Mouse (Mus musculus) kidney, embryonic 15.5 days (tissue): ENCODE data around the gene Shroom3. TPM values are rescaled to one million over a fixed set of nuclear protein-coding genes. Genes with fewer than 3 reads are reported as not detected.

Source experiments
- ATAC-seq: fragments of 200-750 bp; cut with Nextera tagmentation; replicated peaks from 2 replicates; pipeline ENCODE4 v1.8.0; 2017; ENCODE audit warnings: moderate TSS enrichment; ENCODE audit not compliant: low FRiP score
- H3K27ac ChIP-seq: fragments of 300-500 bp; sonication (generic); 2 replicates; pipeline ENCODE4 v1.5.1; 2015; ENCODE audit warnings: mild to moderate bottlenecking, inconsistent platforms
- H3K27me3 ChIP-seq: fragments of 300-500 bp; sonication (generic); 2 replicates; pipeline ENCODE4 v1.6.1; 2015; ENCODE audit warnings: inconsistent platforms
- H3K36me3 ChIP-seq: fragments of 300-500 bp; sonication (generic); 2 replicates; pipeline ENCODE4 v1.6.1; 2015; ENCODE audit warnings: inconsistent platforms
- H3K4me1 ChIP-seq: fragments of 300-500 bp; sonication (generic); 2 replicates; pipeline ENCODE4 v1.6.1; 2015; ENCODE audit warnings: inconsistent platforms
- H3K4me2 ChIP-seq: fragments of 300-500 bp; sonication (generic); 2 replicates; pipeline ENCODE4 v1.6.1; 2015; ENCODE audit warnings: moderate library complexity, mild to moderate bottlenecking, inconsistent platforms
- H3K4me3 ChIP-seq: fragments of 300-500 bp; sonication (generic); replicated peaks from 2 replicates; pipeline ENCODE4 v1.5.1; 2015; ENCODE audit warnings: mild to moderate bottlenecking, inconsistent platforms
- H3K9ac ChIP-seq: fragments of 300-500 bp; sonication (generic); 2 replicates; pipeline ENCODE4 v1.6.1; 2015; ENCODE audit warnings: mild to moderate bottlenecking, inconsistent platforms
- H3K9me3 ChIP-seq: fragments of 300-500 bp; sonication (generic); replicated peaks from 2 replicates; pipeline ENCODE4 v1.6.1; 2016; ENCODE audit warnings: inconsistent platforms
- WGBS: fragments of 180-500 bp; shearing (Covaris S2); methylation state at CpG from one replicate; pipeline ENCODE4 v1.1.7; 2015; ENCODE audit warnings: mixed read lengths; 5-methylcytosine and 5-hydroxymethylcytosine counted together
- polyA plus RNA-seq: library from polyadenylated mRNA; unstranded; fragments of >200 nt; fragmentation: Nextera tagmentation; extraction: Ambion mirVana; gene quantifications from 2 replicates; pipeline ENCODE4 v1.2.1, GENCODE M21; 2015

Gene Shroom3
- polyA plus RNA-seq, 1 experiment from 2014 or later: 7.9 TPM

DNA sequence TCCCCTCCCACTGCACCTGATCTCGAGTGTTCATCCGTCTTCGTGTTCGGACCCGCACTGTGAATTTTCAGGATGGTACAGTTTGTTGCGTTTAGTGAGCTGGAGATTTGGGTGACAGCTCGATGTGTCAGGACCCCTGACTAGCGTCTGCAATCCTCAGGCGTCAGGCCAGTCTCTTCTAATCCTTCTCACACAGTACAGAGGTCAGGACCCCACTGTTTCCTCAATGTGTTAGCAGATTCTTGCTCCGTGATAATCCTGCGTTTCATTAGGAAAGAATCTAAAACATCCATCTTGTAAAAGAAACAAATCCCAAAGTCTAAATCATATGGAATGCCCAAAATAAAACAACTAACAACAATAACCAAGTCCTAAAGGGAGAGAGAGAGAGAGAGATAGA lies 18.5 kb downstream of the Shroom3 start:
- Histone ChIP-seq H3K4me2 (no peak overlapping the region), H3K27me3 (no peaks in the 10 kb centered on the region), H3K36me3 (no peaks in the 10 kb centered on the region), H3K4me1 (peaks cover 17% of the 10 kb centered on the region), H3K9ac (no peak overlapping the region), H3K9me3 (no peaks in the 10 kb centered on the region), H3K27ac (no peak overlapping the region), H3K4me3 (no peak overlapping the region)
- no peak for ATAC-seq
- 68% methylated on average over 11 of the region's 11 CpGs for WGBS

DNA sequence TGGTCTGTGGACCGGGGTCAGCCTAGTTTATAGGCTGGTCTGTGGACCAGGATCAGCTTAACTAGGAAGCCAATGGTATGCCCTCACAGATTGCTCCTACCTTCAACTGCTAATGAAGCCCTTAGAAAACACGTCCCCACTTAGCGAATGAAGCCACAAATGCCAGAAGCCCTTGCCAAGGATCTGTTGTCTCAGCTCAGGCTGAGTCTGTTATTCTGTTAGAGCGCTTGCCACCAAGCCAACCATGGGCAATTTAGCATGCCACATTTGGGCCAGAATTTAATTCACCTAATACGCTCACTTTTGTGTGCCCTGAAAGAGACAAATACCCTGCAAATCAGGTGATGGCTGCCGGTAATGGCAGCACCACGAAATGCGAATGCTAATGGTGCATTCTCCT lies 20.4 kb downstream of the Shroom3 start:
- Histone ChIP-seq H3K36me3 (no peaks in the 10 kb centered on the region), H3K9ac (no peak overlapping the region), H3K4me2 (no peak overlapping the region), H3K4me3 (no peak overlapping the region), H3K27ac (no peak overlapping the region), H3K9me3 (no peaks in the 10 kb centered on the region), H3K4me1 (peaks cover 14% of the 10 kb centered on the region), H3K27me3 (no peaks in the 10 kb centered on the region)
- WGBS: 84% methylated on average over 8 of the region's 8 CpGs
- no peak for ATAC-seq

DNA sequence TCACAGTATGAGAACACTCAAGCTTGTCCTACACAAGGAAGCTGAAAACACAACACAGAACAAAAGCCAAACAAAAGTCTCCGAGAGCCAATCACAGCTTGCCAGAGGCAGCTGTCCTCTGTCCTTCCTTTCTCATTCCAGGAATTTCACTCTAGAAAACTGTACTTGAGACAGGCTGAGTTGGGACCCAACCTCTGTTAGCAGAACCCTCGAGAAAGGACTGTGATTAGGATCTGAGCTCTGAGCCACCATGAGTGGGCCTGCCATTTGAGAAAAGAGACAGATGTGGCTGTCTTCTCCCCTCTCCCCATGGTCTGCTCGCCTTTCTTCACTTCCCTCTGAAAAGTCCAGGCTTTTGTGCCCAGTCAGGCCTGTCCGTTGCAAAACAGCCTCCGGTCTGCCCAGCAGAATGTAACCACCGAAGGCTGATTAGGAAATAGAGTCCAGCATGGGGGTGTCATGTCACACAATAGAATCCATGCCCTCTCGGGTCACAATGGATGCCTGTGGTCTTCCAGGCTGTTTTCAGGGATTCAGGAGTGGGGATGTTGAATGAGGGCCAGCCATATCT lies 24.8 kb downstream of the Shroom3 start:
- Histone ChIP-seq H3K9ac (no peak overlapping the region), H3K9me3 (no peaks in the 10 kb centered on the region), H3K4me2 (no peak overlapping the region), H3K4me1 (peaks cover 6% of the 10 kb centered on the region), H3K27me3 (no peaks in the 10 kb centered on the region), H3K27ac (peak overlapping the region; percentile 70), H3K36me3 (no peaks in the 10 kb centered on the region), H3K4me3 (no peak overlapping the region)
- WGBS: 31% methylated on average over 7 of the region's 7 CpGs
- peak; percentile 69; the same call in 1 of the 2 replicates for ATAC-seq

DNA sequence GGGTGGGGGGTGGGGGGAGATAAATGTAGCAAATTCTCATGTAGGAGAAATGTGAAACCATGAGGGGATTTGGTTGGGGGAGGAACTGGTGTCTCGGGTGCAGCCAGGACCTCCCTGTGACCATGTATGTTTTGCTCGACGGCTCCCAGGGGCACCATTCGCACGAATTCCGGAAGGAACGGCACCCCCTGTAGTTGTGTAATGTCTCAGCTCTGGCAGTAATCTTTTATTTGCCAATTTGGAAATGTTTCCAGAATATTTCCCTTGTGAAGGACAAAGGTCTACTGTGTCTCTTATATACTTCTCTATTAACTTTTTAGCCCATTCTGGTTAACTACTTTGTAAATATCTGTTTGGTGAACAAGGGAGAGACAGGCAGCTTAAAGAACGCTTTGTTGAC lies 27.5 kb downstream of the Shroom3 start:
- no peak for ATAC-seq
- H3K27ac ChIP-seq: no peak overlapping the region
- H3K9ac ChIP-seq: no peak overlapping the region
- H3K9me3 ChIP-seq: no peaks in the 10 kb centered on the region
- peaks cover 6% of the 10 kb centered on the region for H3K4me1 ChIP-seq
- WGBS: 64% methylated on average over 8 of the region's 8 CpGs
- no peak overlapping the region for H3K4me2 ChIP-seq
- no peaks in the 10 kb centered on the region for H3K27me3 ChIP-seq
- H3K36me3 ChIP-seq: no peaks in the 10 kb centered on the region
- H3K4me3 ChIP-seq: no peak overlapping the region

DNA sequence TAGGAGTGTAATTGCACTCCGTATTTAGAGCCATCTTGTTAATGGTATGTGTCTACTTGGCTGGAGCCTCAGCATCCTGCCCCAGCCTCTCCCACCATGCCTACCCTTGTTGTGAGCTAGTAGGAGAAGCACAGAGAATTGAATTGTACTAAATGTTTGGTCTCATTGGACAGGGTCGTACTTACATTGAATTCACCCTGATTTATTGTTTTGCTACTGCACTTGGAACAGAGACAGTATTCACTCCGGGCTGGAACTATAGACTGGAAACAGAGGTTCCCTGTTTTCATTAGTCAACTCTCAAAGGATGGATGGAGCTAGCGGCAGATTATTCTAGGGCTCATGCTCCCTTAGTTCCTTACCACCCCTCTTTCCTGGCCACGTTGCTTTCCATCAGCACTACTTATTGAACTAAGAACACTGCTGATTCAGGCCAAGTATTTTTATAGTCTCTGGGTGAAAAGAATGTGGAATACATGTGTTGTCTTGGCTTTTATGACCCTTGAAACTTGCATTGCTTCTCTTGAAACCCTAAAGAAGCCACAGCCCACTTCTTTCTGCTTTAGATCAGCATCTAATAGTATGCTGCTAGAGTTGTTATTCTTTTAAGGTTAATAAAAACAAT lies 28.5 kb downstream of the Shroom3 start:
- 68% methylated on average over 5 of the region's 5 CpGs for WGBS
- Histone ChIP-seq H3K4me3 (no peak overlapping the region), H3K36me3 (no peaks in the 10 kb centered on the region), H3K9me3 (no peaks in the 10 kb centered on the region), H3K9ac (no peak overlapping the region), H3K27me3 (no peaks in the 10 kb centered on the region), H3K27ac (no peak overlapping the region), H3K4me2 (no peak overlapping the region), H3K4me1 (peaks cover 6% of the 10 kb centered on the region)
- ATAC-seq: no peak

DNA sequence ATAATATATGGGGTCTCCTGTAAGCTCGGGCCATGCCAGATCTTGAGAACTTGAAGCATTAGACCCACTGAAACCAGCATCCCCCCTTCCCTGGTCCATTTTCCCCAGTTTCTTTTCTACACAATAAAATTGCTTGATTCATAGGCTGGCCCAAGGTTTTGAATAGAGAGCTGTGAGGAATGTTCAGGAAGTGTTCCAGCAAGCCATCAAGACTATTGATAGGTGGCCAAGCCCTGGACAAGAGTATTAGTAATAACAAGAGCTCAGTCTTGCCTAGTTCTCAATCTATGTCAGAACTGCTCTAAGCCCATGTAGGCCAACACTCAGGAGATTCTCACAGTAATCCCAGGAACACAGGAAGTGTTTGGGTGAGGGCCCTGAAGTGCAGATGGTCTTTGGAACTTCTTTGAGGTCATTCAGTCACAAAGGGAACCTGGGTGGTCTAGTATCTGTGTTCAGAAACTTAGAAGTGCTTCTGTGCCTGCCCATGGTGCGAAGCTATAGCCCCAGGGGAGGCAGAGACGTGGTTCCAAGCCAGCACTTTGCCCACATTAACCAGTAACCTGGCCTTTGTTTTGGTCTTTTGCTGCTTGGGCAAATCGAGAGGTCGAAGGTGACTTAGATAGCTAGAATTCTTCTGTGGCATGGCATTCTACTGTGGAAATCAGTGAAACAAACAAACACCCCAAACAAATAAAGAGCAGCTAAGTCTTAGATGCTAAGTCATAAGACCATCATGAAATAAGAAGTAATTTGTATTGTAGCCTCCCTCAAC lies 29.6 kb downstream of the Shroom3 start:
- Histone ChIP-seq H3K36me3 (no peaks in the 10 kb centered on the region), H3K9me3 (no peaks in the 10 kb centered on the region), H3K4me1 (peaks cover 6% of the 10 kb centered on the region), H3K4me2 (no peak overlapping the region), H3K4me3 (no peak overlapping the region), H3K27ac (no peak overlapping the region), H3K27me3 (no peaks in the 10 kb centered on the region), H3K9ac (no peak overlapping the region)
- no peak for ATAC-seq
- WGBS: 78% methylated on average over 5 of the region's 5 CpGs

DNA sequence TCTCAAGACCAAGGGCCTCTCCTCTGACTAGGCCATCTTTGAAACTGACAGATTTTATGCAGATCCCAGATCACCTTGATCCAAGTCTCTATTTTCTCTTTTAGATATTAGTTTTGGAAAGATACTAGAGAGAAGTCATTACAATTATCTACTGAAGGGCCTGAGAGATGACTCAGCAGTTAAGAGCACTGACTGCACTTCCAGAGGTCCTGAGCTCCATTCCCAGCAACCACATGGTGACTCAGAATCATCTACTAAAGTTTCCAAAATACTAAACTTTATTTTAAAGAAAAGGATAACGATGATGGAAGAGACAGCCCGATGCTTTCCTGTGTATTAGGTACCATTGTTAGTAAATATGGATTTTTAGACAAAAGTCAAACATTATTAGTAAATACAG lies 31.7 kb downstream of the Shroom3 start:
- H3K4me3 ChIP-seq: no peak overlapping the region
- H3K4me1 ChIP-seq: no peaks in the 10 kb centered on the region
- no peaks in the 10 kb centered on the region for H3K9me3 ChIP-seq
- ATAC-seq: no peak
- H3K27me3 ChIP-seq: no peaks in the 10 kb centered on the region
- H3K4me2 ChIP-seq: no peak overlapping the region
- no peaks in the 10 kb centered on the region for H3K36me3 ChIP-seq
- 95% methylated on average over 2 of the region's 2 CpGs for WGBS
- H3K27ac ChIP-seq: no peak overlapping the region
- no peak overlapping the region for H3K9ac ChIP-seq

DNA sequence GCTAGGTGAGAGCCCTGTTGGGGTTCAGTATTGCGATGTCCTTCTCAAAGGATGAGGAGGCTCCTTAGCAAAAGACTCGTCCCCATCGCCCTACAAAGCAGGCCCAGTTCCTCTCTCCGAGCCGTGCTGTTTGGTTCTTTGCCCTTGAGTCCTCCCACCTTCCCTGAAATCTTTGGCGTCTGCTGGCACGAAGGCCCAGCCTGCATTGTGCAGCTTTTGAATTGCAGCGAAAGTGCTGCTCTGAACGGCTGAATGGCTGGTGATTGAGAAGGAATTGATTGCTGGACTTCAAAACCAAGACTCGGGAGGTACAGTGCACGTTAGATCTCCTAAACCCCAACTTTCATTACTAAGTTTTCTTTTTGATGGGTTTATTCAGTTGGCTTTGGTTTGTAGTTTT lies 32.1 kb downstream of the Shroom3 start:
- H3K36me3 ChIP-seq: no peaks in the 10 kb centered on the region
- no peak overlapping the region for H3K27ac ChIP-seq
- no peaks in the 10 kb centered on the region for H3K4me1 ChIP-seq
- WGBS: 61% methylated on average over 11 of the region's 11 CpGs
- no peak overlapping the region for H3K4me3 ChIP-seq
- H3K27me3 ChIP-seq: no peaks in the 10 kb centered on the region
- H3K9me3 ChIP-seq: no peaks in the 10 kb centered on the region
- ATAC-seq: no peak
- H3K4me2 ChIP-seq: no peak overlapping the region
- no peak overlapping the region for H3K9ac ChIP-seq

DNA sequence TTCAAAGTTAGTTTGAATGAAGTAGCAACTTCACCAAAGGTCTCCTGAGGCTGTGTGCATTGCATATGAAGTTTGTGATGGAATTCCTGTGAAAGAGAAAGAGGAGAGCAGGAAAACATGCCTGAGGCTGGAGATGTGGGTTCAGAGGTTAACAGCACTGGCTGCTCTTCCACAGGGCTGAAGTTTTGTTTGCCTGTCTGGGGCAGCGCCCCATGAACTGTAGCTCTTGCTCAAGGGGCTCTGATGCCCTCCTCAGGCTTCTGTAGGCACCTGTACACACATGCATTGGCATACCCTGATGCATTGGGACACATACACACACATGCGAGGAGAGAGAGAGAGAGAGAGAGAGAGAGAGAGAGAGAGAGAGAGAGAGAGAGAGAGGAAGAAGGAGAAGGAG lies 32.7 kb downstream of the Shroom3 start:
- Histone ChIP-seq H3K4me2 (no peak overlapping the region), H3K36me3 (no peaks in the 10 kb centered on the region), H3K4me1 (no peaks in the 10 kb centered on the region), H3K9me3 (no peaks in the 10 kb centered on the region), H3K4me3 (no peak overlapping the region), H3K27ac (no peak overlapping the region), H3K9ac (no peak overlapping the region), H3K27me3 (no peaks in the 10 kb centered on the region)
- 62% methylated on average over 2 of the region's 2 CpGs for WGBS
- ATAC-seq: no peak

DNA sequence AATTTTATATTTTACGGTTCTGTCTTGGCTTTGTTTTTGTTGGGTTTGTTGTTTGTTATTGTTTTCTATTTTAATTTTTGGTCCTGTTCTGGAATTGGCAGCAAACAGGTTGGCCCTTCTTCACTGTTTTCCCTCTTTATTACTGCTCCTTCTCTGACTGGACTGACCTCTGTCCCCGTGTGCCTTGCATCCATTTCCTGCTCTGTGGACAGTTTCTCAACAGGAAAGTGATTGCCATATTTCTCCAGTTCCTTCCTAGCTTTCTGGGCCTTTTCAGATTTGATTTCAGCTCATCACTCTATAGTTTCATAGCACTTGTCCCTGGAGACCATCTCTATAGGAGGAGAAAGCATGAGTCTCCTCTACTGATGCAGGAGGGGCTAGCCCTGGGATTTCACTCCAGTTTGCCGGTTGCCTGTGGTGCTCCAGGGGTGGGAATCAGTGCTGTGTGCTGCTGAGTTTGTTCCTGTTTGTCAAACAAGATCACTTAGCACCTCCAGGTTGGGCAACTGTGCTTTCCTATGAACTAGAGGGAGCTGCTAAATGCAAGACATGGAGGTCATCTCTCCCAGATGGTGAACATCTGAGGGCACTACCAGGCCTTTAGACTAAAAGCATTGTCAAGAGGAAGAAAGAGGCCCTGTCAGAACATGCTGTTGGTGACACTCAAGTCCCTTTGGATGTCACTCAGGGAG lies 34.6 kb downstream of the Shroom3 start:
- no peak overlapping the region for H3K4me2 ChIP-seq
- WGBS: 60% methylated on average over 3 of the region's 3 CpGs
- H3K27ac ChIP-seq: no peak overlapping the region
- H3K27me3 ChIP-seq: no peaks in the 10 kb centered on the region
- no peak for ATAC-seq
- no peaks in the 10 kb centered on the region for H3K36me3 ChIP-seq
- no peaks in the 10 kb centered on the region for H3K9me3 ChIP-seq
- no peaks in the 10 kb centered on the region for H3K4me1 ChIP-seq
- H3K9ac ChIP-seq: no peak overlapping the region
- no peak overlapping the region for H3K4me3 ChIP-seq

DNA sequence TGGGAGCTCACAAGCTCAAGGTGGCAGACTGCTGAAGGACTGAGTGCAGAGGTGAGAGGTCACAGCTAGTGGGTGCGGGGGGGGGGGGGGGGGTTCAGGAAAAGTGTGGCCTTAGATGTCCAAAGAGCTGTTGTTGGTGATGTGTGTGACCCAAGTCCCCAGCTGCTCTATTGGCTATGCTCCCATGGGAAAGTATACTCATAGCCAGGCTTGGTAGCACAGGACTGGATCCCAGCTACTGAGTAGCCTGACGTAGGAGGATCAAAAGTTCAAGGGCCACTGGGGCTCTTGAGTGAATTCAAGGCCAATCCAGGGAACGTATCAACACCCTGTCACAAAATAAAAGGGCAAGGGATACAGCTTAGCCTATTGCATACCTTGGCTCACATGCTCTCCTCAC lies 35.6 kb downstream of the Shroom3 start:
- Histone ChIP-seq H3K9ac (no peak overlapping the region), H3K4me3 (no peak overlapping the region), H3K27ac (no peak overlapping the region), H3K4me1 (no peaks in the 10 kb centered on the region), H3K36me3 (no peaks in the 10 kb centered on the region), H3K27me3 (no peaks in the 10 kb centered on the region), H3K4me2 (no peak overlapping the region), H3K9me3 (no peaks in the 10 kb centered on the region)
- ATAC-seq: no peak
- WGBS: 80% methylated on average over 3 of the region's 3 CpGs

DNA sequence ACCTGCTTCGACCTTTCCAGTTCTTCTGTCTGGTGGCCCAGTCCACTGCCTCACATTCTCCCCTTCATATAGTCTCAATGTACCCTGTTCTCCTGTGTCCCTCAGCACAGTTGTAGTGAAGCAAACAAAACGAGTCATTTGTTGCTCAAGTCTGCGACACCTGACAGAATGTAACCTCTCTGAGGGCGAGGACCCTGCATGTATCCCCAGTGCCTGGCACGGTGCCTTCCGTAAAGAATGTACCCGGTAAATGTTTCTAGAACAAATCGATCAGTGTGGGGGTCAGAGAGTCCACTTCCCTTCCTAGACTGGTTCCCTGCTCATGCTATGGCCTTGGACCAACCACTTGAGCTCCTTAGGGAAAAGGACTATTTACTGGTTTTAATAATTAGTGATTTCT lies 38.4 kb downstream of the Shroom3 start:
- Histone ChIP-seq H3K27ac (no peak overlapping the region), H3K9ac (no peak overlapping the region), H3K27me3 (no peaks in the 10 kb centered on the region), H3K4me1 (no peaks in the 10 kb centered on the region), H3K9me3 (no peaks in the 10 kb centered on the region), H3K36me3 (no peaks in the 10 kb centered on the region), H3K4me2 (no peak overlapping the region), H3K4me3 (no peak overlapping the region)
- 92% methylated on average over 8 of the region's 8 CpGs for WGBS
- ATAC-seq: no peak
